In genomic region chr19:15726785-15727406, GRCm38 (mm10) we compare ENCODE assay signal across 17 mouse cellular contexts.
DNase-seq lines count a peak whose midpoint lies in the region; ATAC-seq and TF ChIP-seq lines count a peak whose summit lies in the region.
"Had no signal": no experiment of that assay in that cellular context is flagged by ENCODE, and none has a peak within 500 bp of the region (broad histone marks: within the 10 kb centered on the region; RNA-seq: fewer than 3 reads in every experiment).

No protein-coding gene starts in this region.

- no peak overlapping the region for H3K9ac ChIP-seq in hindbrain, embryonic 14.5 days
- no peak overlapping the region for H3K9ac ChIP-seq in midbrain, embryonic 16.5 days (ENCODE audit: low read depth, low read length)
- no peak overlapping the region for H3K9ac ChIP-seq in liver, postnatal 0 days (replicated peaks)
- H3K9ac ChIP-seq: embryonic facial prominence, embryonic 15.5 days; heart, embryonic 15.5 days; limb, embryonic 15.5 days had no signal

- H3K27me3 ChIP-seq in forebrain, embryonic 10.5 days (ENCODE audit: poor library complexity, severe bottlenecking): peaks cover 33% of the 10 kb centered on the region
- H3K27me3 ChIP-seq in hindbrain, embryonic 14.5 days (ENCODE audit: control insufficient read depth, insufficient read depth, low read length): peaks cover 41% of the 10 kb centered on the region
- peaks cover 3% of the 10 kb centered on the region for H3K27me3 ChIP-seq in midbrain, embryonic 16.5 days (ENCODE audit: control insufficient read depth, insufficient read depth, low read depth, low read length)
- H3K27me3 ChIP-seq in liver, postnatal 0 days (ENCODE audit: insufficient read depth, low read length): no peaks in the 10 kb centered on the region
- H3K27me3 ChIP-seq: embryonic facial prominence, embryonic 15.5 days; heart, embryonic 15.5 days; limb, embryonic 15.5 days had no signal

- no peaks in the 10 kb centered on the region for H3K9me3 ChIP-seq in forebrain, embryonic 10.5 days
- H3K9me3 ChIP-seq in hindbrain, embryonic 14.5 days (ENCODE audit: control insufficient read depth, low read length): 0 out of 2 replicates have a peak, but pooled peaks cover 4% of the 10 kb centered on the region
- H3K9me3 ChIP-seq in midbrain, embryonic 16.5 days (replicated peaks; ENCODE audit: control insufficient read depth, low read length, poor library complexity, severe bottlenecking): no peaks in the 10 kb centered on the region
- H3K9me3 ChIP-seq in liver, postnatal 0 days (ENCODE audit: low read length): no peaks in the 10 kb centered on the region
- H3K9me3 ChIP-seq: embryonic facial prominence, embryonic 15.5 days; heart, embryonic 15.5 days; limb, embryonic 15.5 days had no signal

- H3K4me1 ChIP-seq in forebrain, embryonic 10.5 days: peaks cover 21% of the 10 kb centered on the region
- H3K4me1 ChIP-seq in hindbrain, embryonic 14.5 days (replicated peaks; ENCODE audit: control insufficient read depth, insufficient read depth, low read length): peaks cover 7% of the 10 kb centered on the region; the same call in 1 of the 2 replicates
- H3K4me1 ChIP-seq in midbrain, embryonic 16.5 days (ENCODE audit: control insufficient read depth, insufficient read depth, low read length): no peaks in the 10 kb centered on the region
- H3K4me1 ChIP-seq in liver, postnatal 0 days (ENCODE audit: insufficient read depth): no peaks in the 10 kb centered on the region
- H3K4me1 ChIP-seq: embryonic facial prominence, embryonic 15.5 days; heart, embryonic 15.5 days had no signal

- H3K4me3 ChIP-seq in forebrain, embryonic 10.5 days: no peak overlapping the region
- H3K4me3 ChIP-seq in hindbrain, embryonic 14.5 days (replicated peaks; ENCODE audit: low read length): no peak overlapping the region
- no peak overlapping the region for H3K4me3 ChIP-seq in midbrain, embryonic 16.5 days (ENCODE audit: low read depth, low read length)
- no peak overlapping the region for H3K4me3 ChIP-seq in liver, postnatal 0 days (ENCODE audit: low read depth, low read length)
- H3K4me3 ChIP-seq: embryonic facial prominence, embryonic 15.5 days; heart, embryonic 15.5 days; layer of hippocampus, adult 2 months; limb, embryonic 15.5 days had no signal

- H3K27ac ChIP-seq in forebrain, embryonic 10.5 days: peak overlapping the region; percentile 2; the same call in 1 of the 2 replicates
- H3K27ac ChIP-seq in hindbrain, embryonic 14.5 days: no peak overlapping the region
- no peak overlapping the region for H3K27ac ChIP-seq in midbrain, embryonic 16.5 days (ENCODE audit: low read length)
- H3K27ac ChIP-seq in liver, postnatal 0 days (ENCODE audit: low read depth): no peak overlapping the region
- H3K27ac ChIP-seq: embryonic facial prominence, embryonic 15.5 days; heart, embryonic 15.5 days; layer of hippocampus, adult 2 months; limb, embryonic 15.5 days had no signal

- TF ChIP-seq EP300 in liver, postnatal 0 days (IDR thresholded peaks at IDR 0.05; ENCODE audit: low read depth): no peak

- TF ChIP-seq POLR2A in brain, embryonic 14.5 days (IDR thresholded peaks at IDR 0.05; ENCODE audit: borderline replicate concordance, extremely low read depth, insufficient read depth, insufficient read length, poor library complexity, severe bottlenecking): no peak

- TF ChIP-seq CTCF in brain, embryonic 14.5 days (IDR thresholded peaks at IDR 0.05; ENCODE audit: borderline replicate concordance, extremely low read depth, insufficient read depth, insufficient read length): no peak
- no peak for TF ChIP-seq CTCF in liver, postnatal 0 days (IDR thresholded peaks at IDR 0.05; ENCODE audit: low read depth)

- DNase-seq in brain, embryonic 14.5 days (ENCODE audit: low read depth): peak; percentile 90
- DNase-seq in forebrain, embryonic 10.5 days (ENCODE audit: extremely low spot score, low spot score): peak; percentile 39
- DNase-seq in hindbrain, embryonic 14.5 days (ENCODE audit: low spot score): peak; percentile 58
- no peak for DNase-seq in heart, postnatal 36 days
- DNase-seq in ovary, adult 18-20 months (ENCODE audit: low spot score): no peak
- DNase-seq in liver, postnatal 0 days: no peak
- DNase-seq in gastrocnemius, postnatal 14 days: no peak
- DNase-seq: adrenal gland, adult 8-10 months; gastrocnemius, postnatal 10 days; kidney, adult 8-10 months; spleen, adult 18-20 months had no signal

- H3K36me3 ChIP-seq in forebrain, embryonic 10.5 days (replicated peaks): no peaks in the 10 kb centered on the region
- no peaks in the 10 kb centered on the region for H3K36me3 ChIP-seq in hindbrain, embryonic 14.5 days (replicated peaks; ENCODE audit: control insufficient read depth, insufficient read depth)
- no peaks in the 10 kb centered on the region for H3K36me3 ChIP-seq in midbrain, embryonic 16.5 days (ENCODE audit: control insufficient read depth, insufficient read depth, low read length)
- no peaks in the 10 kb centered on the region for H3K36me3 ChIP-seq in liver, postnatal 0 days (replicated peaks; ENCODE audit: insufficient read depth, low read length)
- H3K36me3 ChIP-seq: embryonic facial prominence, embryonic 15.5 days; heart, embryonic 15.5 days; limb, embryonic 15.5 days had no signal

- peak; percentile 70; the same call in 1 of the 2 replicates for ATAC-seq in hindbrain, embryonic 14.5 days (ENCODE audit: low FRiP score)
- ATAC-seq in midbrain, embryonic 16.5 days: peak; percentile 75
- ATAC-seq in liver, postnatal 0 days: no peak
- ATAC-seq: lung, postnatal 0 days had no signal

- 30% methylated on average over 13 of the region's 13 CpGs for WGBS in forebrain, embryonic 10.5 days
- 24% methylated on average over 13 of the region's 13 CpGs for WGBS in hindbrain, embryonic 14.5 days
- 27% methylated on average over 13 of the region's 13 CpGs for WGBS in midbrain, embryonic 16.5 days
- 75% methylated on average over 13 of the region's 13 CpGs for WGBS in liver, postnatal 0 days (ENCODE audit: insufficient replicate concordance)

- intact Hi-C loops in heart, postnatal 36 days (cut with DNase I): no loop called here
- intact Hi-C loops in gastrocnemius, postnatal 14 days (cut with DNase I; ENCODE audit: low total_unique reads): no loop called here

- H3K4me2 ChIP-seq in hindbrain, embryonic 14.5 days (replicated peaks): no peak overlapping the region
- no peak overlapping the region for H3K4me2 ChIP-seq in midbrain, embryonic 16.5 days (ENCODE audit: low read length)
- H3K4me2 ChIP-seq in liver, postnatal 0 days (ENCODE audit: low read depth, low read length): no peak overlapping the region
- H3K4me2 ChIP-seq: embryonic facial prominence, embryonic 15.5 days; heart, embryonic 15.5 days; limb, embryonic 15.5 days had no signal

Comparison
In these comparisons a context has a peak if more than half of its experiments do, and no peak if none do; other contexts are left out.
1. DNase-seq: peak in brain, embryonic 14.5 days (single experiment), forebrain, embryonic 10.5 days (single experiment) and hindbrain, embryonic 14.5 days (single experiment); none in heart, postnatal 36 days (0 of 2), ovary, adult 18-20 months (single experiment), liver, postnatal 0 days (single experiment) and gastrocnemius, postnatal 14 days (single experiment).